Mouse (Mus musculus) hindbrain, embryonic 16.5 days (tissue): ENCODE data around the gene Pkn2. TPM values are rescaled to one million over a fixed set of nuclear protein-coding genes. Genes with fewer than 3 reads are reported as not detected.

Source experiments
- ATAC-seq: fragments of 200-750 bp; cut with Nextera tagmentation; 2 replicates; pipeline ENCODE4 v1.8.0; 2017; ENCODE audit warnings: moderate TSS enrichment, moderate library complexity
- H3K27ac ChIP-seq: fragments of 300-500 bp; sonication (generic); 2 replicates; pipeline ENCODE4 v1.5.1; 2014; ENCODE audit warnings: low read depth, mild to moderate bottlenecking, control low read depth, low read length, moderate library complexity
- H3K27me3 ChIP-seq: fragments of 300-500 bp; sonication (generic); replicated peaks from 2 replicates; pipeline ENCODE4 v1.6.1; 2014; ENCODE audit warnings: low read length; ENCODE audit not compliant: control insufficient read depth, insufficient read depth
- H3K36me3 ChIP-seq: fragments of 300-500 bp; sonication (generic); 2 replicates; pipeline ENCODE4 v1.6.1; 2014; ENCODE audit warnings: mild to moderate bottlenecking, low read length, moderate library complexity, mixed read lengths; ENCODE audit not compliant: control insufficient read depth, insufficient read depth
- H3K4me1 ChIP-seq: fragments of 300-500 bp; sonication (generic); 2 replicates; pipeline ENCODE4 v1.6.1; 2014; ENCODE audit warnings: low read depth, low read length; ENCODE audit not compliant: control insufficient read depth, insufficient read depth
- H3K4me2 ChIP-seq: fragments of 300-500 bp; sonication (generic); 2 replicates; pipeline ENCODE4 v1.6.1; 2014; ENCODE audit warnings: mild to moderate bottlenecking, low read length, control low read depth, moderate library complexity
- H3K4me3 ChIP-seq: fragments of 300-500 bp; sonication (generic); 2 replicates; pipeline ENCODE4 v1.5.1; 2014; ENCODE audit warnings: mild to moderate bottlenecking, low read length, control low read depth, moderate library complexity
- H3K9ac ChIP-seq: fragments of 300-500 bp; sonication (generic); 2 replicates; pipeline ENCODE4 v1.6.1; 2014; ENCODE audit warnings: low read depth, mild to moderate bottlenecking, control low read depth, low read length, moderate library complexity
- H3K9me3 ChIP-seq: fragments of 300-500 bp; sonication (generic); 2 replicates; pipeline ENCODE4 v1.6.1; 2014; ENCODE audit warnings: mild to moderate bottlenecking, low read length, moderate library complexity; ENCODE audit not compliant: control insufficient read depth
- WGBS: fragments of 180-500 bp; shearing (Covaris S2); extraction: QIAGEN DNeasy Blood & Tissue Kit; methylation state at CpG from one replicate; pipeline ENCODE4 v1.1.7; 2014; 5-methylcytosine and 5-hydroxymethylcytosine counted together
- polyA plus RNA-seq: library from polyadenylated mRNA; unstranded; fragments of >200 nt; fragmentation: Nextera tagmentation; extraction: Ambion mirVana; gene quantifications from 2 replicates; pipeline ENCODE4 v1.2.1, GENCODE M21; 2015

Gene Pkn2
- polyA plus RNA-seq, 1 experiment from 2014 or later, result 19.1 TPM

GRCm38 (mm10) chr3:142898949-142899396, 17.2 kb upstream of the Pkn2 start:
- Histone ChIP-seq H3K4me3 (no peak overlapping the region), H3K9ac (no peak overlapping the region), H3K27me3 (no peaks in the 10 kb centered on the region), H3K4me2 (no peak overlapping the region), H3K9me3 (no peaks in the 10 kb centered on the region), H3K36me3 (no peaks in the 10 kb centered on the region), H3K4me1 (no peaks in the 10 kb centered on the region), H3K27ac (no peak overlapping the region)
- no peak for ATAC-seq
- 81% methylated on average over 8 of the region's 8 CpGs for WGBS

GRCm38 (mm10) chr3:142890442-142890841, 8.6 kb upstream of the Pkn2 start:
- H3K36me3 ChIP-seq, result no peaks in the 10 kb centered on the region
- no peak overlapping the region for H3K27ac ChIP-seq
- no peaks in the 10 kb centered on the region for H3K9me3 ChIP-seq
- H3K4me3 ChIP-seq, result no peak overlapping the region
- no peaks in the 10 kb centered on the region for H3K4me1 ChIP-seq
- H3K9ac ChIP-seq, result no peak overlapping the region
- WGBS, result 85% methylated on average over 3 of the region's 3 CpGs
- no peak for ATAC-seq
- H3K4me2 ChIP-seq, result no peak overlapping the region
- no peaks in the 10 kb centered on the region for H3K27me3 ChIP-seq

GRCm38 (mm10) chr3:142886963-142887362, 5.2 kb upstream of the Pkn2 start:
- Histone ChIP-seq H3K27ac (no peak overlapping the region), H3K4me2 (no peak overlapping the region), H3K9ac (no peak overlapping the region), H3K9me3 (no peaks in the 10 kb centered on the region), H3K36me3 (no peaks in the 10 kb centered on the region), H3K4me1 (peaks cover 3% of the 10 kb centered on the region; the same call in 1 of the 2 replicates), H3K27me3 (no peaks in the 10 kb centered on the region), H3K4me3 (no peak overlapping the region)
- WGBS, result 79% methylated on average over 3 of the region's 3 CpGs
- no peak for ATAC-seq

- no peak overlapping the region for H3K4me3 ChIP-seq
- ATAC-seq, result no peak
- no peak overlapping the region for H3K9ac ChIP-seq
- H3K4me2 ChIP-seq, result no peak overlapping the region
- peaks cover 5% of the 10 kb centered on the region; the same call in 1 of the 2 replicates for H3K4me1 ChIP-seq
- no peaks in the 10 kb centered on the region for H3K9me3 ChIP-seq
- no peaks in the 10 kb centered on the region for H3K27me3 ChIP-seq
- no peaks in the 10 kb centered on the region for H3K36me3 ChIP-seq
- H3K27ac ChIP-seq, result no peak overlapping the region
Measured at GRCm38 (mm10) chr3:142884594-142884993, 2.8 kb upstream of the Pkn2 start.

DNA sequence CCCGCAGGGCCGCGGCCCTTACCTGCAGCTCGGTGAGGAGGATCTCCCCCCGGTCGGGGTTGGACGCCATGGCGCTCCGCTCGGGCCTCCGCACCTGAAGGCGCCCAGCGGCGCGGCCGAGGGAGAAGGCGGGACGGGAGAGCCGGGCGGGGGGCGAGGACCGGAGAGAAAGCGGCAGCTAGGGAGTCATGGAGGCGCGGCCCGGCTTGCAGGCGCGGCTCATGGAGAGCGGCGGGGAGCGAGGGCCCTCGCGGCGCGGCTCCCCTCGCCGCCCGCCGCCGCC, 274 bp downstream of the Pkn2 start:
- 0% methylated on average over 9 of the region's 40 CpGs for WGBS
- Histone ChIP-seq H3K9ac (peak overlapping the region; percentile 95), H3K4me2 (peak overlapping the region; percentile 64), H3K4me3 (peak overlapping the region; percentile 100), H3K4me1 (peaks cover 5% of the 10 kb centered on the region; the same call in 1 of the 2 replicates), H3K36me3 (no peaks in the 10 kb centered on the region), H3K9me3 (no peaks in the 10 kb centered on the region), H3K27ac (peak overlapping the region; percentile 93), H3K27me3 (no peaks in the 10 kb centered on the region)
- ATAC-seq, result no peak; the same call in 1 of the 2 replicates

- Histone ChIP-seq H3K27ac (peak overlapping the region; percentile 93), H3K9ac (peak overlapping the region; percentile 95), H3K9me3 (no peaks in the 10 kb centered on the region), H3K27me3 (no peaks in the 10 kb centered on the region), H3K4me2 (peak overlapping the region; percentile 64), H3K4me1 (peaks cover 5% of the 10 kb centered on the region; the same call in 1 of the 2 replicates), H3K4me3 (peak overlapping the region; percentile 100), H3K36me3 (no peaks in the 10 kb centered on the region)
- WGBS, result under 1% methylated on average over 59 of the region's 72 CpGs
- peak; percentile 5; the same call in 1 of the 2 replicates for ATAC-seq
Measured at GRCm38 (mm10) chr3:142880790-142881588, 815 bp downstream of the Pkn2 start.

GRCm38 (mm10) chr3:142863236-142863635, 18.6 kb downstream of the Pkn2 start:
- Histone ChIP-seq H3K4me1 (no peaks in the 10 kb centered on the region), H3K4me3 (no peak overlapping the region), H3K36me3 (no peaks in the 10 kb centered on the region), H3K27ac (no peak overlapping the region), H3K9ac (no peak overlapping the region), H3K4me2 (no peak overlapping the region), H3K27me3 (no peaks in the 10 kb centered on the region), H3K9me3 (no peaks in the 10 kb centered on the region)
- no peak for ATAC-seq
- 91% methylated on average over 2 of the region's 2 CpGs for WGBS

DNA sequence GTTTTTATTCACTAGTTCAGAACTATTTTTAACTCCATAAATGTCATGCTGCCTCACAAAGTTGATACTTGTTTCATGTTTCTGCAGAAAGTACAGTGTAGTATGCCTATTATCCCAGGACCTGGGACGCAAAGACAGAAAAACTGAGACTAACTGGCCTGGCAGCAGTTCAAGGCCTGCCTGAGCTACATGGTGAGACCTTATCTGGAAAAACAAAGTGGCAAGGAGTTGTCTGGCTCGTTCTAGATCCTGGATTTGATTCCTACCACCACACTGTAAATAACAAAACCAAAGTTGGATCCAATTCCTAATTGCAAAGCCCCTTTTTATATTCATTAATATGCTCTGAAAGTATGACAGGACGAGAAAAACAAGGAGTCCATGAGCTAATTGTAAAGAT, 25.0 kb downstream of the Pkn2 start:
- no peak for ATAC-seq
- Histone ChIP-seq H3K4me3 (no peak overlapping the region), H3K9me3 (no peaks in the 10 kb centered on the region), H3K36me3 (no peaks in the 10 kb centered on the region), H3K27me3 (no peaks in the 10 kb centered on the region), H3K9ac (no peak overlapping the region), H3K4me1 (peaks cover 2% of the 10 kb centered on the region; the same call in 1 of the 2 replicates), H3K4me2 (no peak overlapping the region), H3K27ac (no peak overlapping the region)
- WGBS, result 64% methylated on average over 3 of the region's 3 CpGs

DNA sequence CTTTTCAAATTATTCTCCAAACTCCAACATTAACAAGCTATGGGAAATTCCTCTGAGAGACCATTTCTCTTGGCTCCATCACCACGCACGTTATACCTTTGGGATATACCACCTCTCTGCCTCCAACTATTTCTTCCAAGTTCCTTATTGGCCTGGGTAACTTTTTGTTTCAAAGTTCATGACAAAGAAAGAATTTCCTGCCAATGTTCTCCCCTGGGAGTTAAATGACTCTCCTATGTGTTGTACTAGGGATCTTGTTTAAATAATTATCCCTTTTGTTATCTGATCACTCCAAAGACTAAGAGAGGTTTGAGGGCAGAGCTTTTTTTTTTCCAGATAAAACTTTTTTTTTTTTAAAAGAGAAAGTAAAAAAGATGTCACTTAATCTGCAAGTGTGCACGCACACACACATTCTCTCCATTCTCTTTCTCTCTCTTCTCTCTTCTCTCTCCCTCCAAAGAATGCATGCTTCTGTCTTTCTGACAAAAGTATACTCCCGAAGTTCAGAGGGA, 25.8 kb downstream of the Pkn2 start:
- H3K27ac ChIP-seq, result no peak overlapping the region
- no peaks in the 10 kb centered on the region for H3K9me3 ChIP-seq
- no peaks in the 10 kb centered on the region for H3K36me3 ChIP-seq
- H3K4me1 ChIP-seq, result peaks cover 2% of the 10 kb centered on the region; the same call in 1 of the 2 replicates
- 74% methylated on average over 4 of the region's 4 CpGs for WGBS
- no peak overlapping the region for H3K9ac ChIP-seq
- no peak overlapping the region for H3K4me2 ChIP-seq
- no peak for ATAC-seq
- H3K4me3 ChIP-seq, result no peak overlapping the region
- H3K27me3 ChIP-seq, result no peaks in the 10 kb centered on the region
